Mouse (Mus musculus) liver, embryonic 16.5 days (tissue): ENCODE data around the gene Tmem52. TPM values are rescaled to one million over a fixed set of nuclear protein-coding genes. Genes with fewer than 3 reads are reported as not detected.

Experiments used
- ATAC-seq: fragments of 200-750 bp; cut with Nextera tagmentation; 2 replicates; pipeline ENCODE4 v1.8.0; 2017; ENCODE audit warnings: low read depth, mild to moderate bottlenecking, moderate number of reproducible peaks, moderate library complexity
- H3K27ac ChIP-seq: fragments of 300-500 bp; sonication (generic); 2 replicates; pipeline ENCODE4 v1.5.1; 2014; ENCODE audit warnings: mild to moderate bottlenecking, low read length
- H3K27me3 ChIP-seq: fragments of 300-500 bp; sonication (generic); 2 replicates; pipeline ENCODE4 v1.6.1; 2014; ENCODE audit warnings: low read depth, low read length, mixed read lengths; ENCODE audit not compliant: control insufficient read depth, insufficient read depth
- H3K36me3 ChIP-seq: fragments of 300-500 bp; sonication (generic); 2 replicates; pipeline ENCODE4 v1.6.1; 2014; ENCODE audit warnings: mild to moderate bottlenecking; ENCODE audit not compliant: control insufficient read depth, insufficient read depth
- H3K4me1 ChIP-seq: fragments of 300-500 bp; sonication (generic); 2 replicates; pipeline ENCODE4 v1.6.1; 2014; ENCODE audit warnings: low read depth, low read length, mixed read lengths; ENCODE audit not compliant: control insufficient read depth
- H3K4me2 ChIP-seq: fragments of 300-500 bp; sonication (generic); 2 replicates; pipeline ENCODE4 v1.6.1; 2014; ENCODE audit warnings: low read depth, low read length, mixed read lengths
- H3K4me3 ChIP-seq: fragments of 300-500 bp; sonication (generic); 2 replicates; pipeline ENCODE4 v1.5.1; 2014; ENCODE audit warnings: low read depth, mild to moderate bottlenecking, low read length
- H3K9ac ChIP-seq: fragments of 300-500 bp; sonication (generic); 2 replicates; pipeline ENCODE4 v1.6.1; 2014; ENCODE audit warnings: low read depth, low read length
- H3K9me3 ChIP-seq: fragments of 300-500 bp; sonication (generic); replicated peaks from 2 replicates; pipeline ENCODE4 v1.6.1; 2016; ENCODE audit warnings: low read length; ENCODE audit not compliant: control insufficient read depth
- WGBS: fragments of 180-500 bp; shearing (Covaris S2); extraction: QIAGEN DNeasy Blood & Tissue Kit; methylation state at CpG from one replicate; pipeline ENCODE4 v1.1.7; 2014; ENCODE audit not compliant: insufficient replicate concordance; 5-methylcytosine and 5-hydroxymethylcytosine counted together
- polyA plus RNA-seq: library from polyadenylated mRNA; unstranded; fragments of >200 nt; fragmentation: Nextera tagmentation; extraction: Ambion mirVana; gene quantifications from 2 replicates; pipeline ENCODE4 v1.2.1, GENCODE M21; 2015

Gene Tmem52
- polyA plus RNA-seq, 1 experiment from 2014 or later = 0.64 TPM

GRCm38 (mm10) chr4:155514810-155515209 is 45.9 kb downstream of the Tmem52 start:
- no peak for ATAC-seq
- Histone ChIP-seq H3K27ac (no peak overlapping the region), H3K9ac (no peak overlapping the region), H3K27me3 (no peaks in the 10 kb centered on the region), H3K9me3 (no peaks in the 10 kb centered on the region), H3K4me1 (no peaks in the 10 kb centered on the region; the same call in 1 of the 2 replicates), H3K4me2 (no peak overlapping the region), H3K4me3 (no peak overlapping the region), H3K36me3 (no peaks in the 10 kb centered on the region)
- 84% methylated on average over 2 of the region's 2 CpGs for WGBS

- no peaks in the 10 kb centered on the region; the same call in 1 of the 2 replicates for H3K4me1 ChIP-seq
- no peaks in the 10 kb centered on the region for H3K27me3 ChIP-seq
- ATAC-seq = no peak
- no peaks in the 10 kb centered on the region for H3K36me3 ChIP-seq
- H3K4me2 ChIP-seq = no peak overlapping the region
- no peak overlapping the region for H3K27ac ChIP-seq
- no peak overlapping the region for H3K9ac ChIP-seq
- no peak overlapping the region for H3K4me3 ChIP-seq
- H3K9me3 ChIP-seq = no peaks in the 10 kb centered on the region
- 81% methylated on average over 7 of the region's 7 CpGs for WGBS
Measured at GRCm38 (mm10) chr4:155517948-155518517, 49.1 kb downstream of the Tmem52 start.

Other genes with a start within 250 kb of the Tmem52 start
- 2.4 and 2.5 TPM in 2 replicates for gene Ski, start 246.5 kb upstream of the Tmem52 start, polyA plus RNA-seq
- 17.1 and 18.6 TPM in 2 replicates for gene Faap20, start 219.3 kb upstream of the Tmem52 start, polyA plus RNA-seq
- gene Prkcz, start 107.8 kb upstream of the Tmem52 start, polyA plus RNA-seq = 2.5 and 2.7 TPM in 2 replicates
- 0.09 TPM in 1 of 2 replicates, not detected in the other for gene Gabrd, start 71.0 kb upstream of the Tmem52 start, polyA plus RNA-seq
- 0.11 and 0.12 TPM in 2 replicates for gene Cfap74, start 59.9 kb upstream of the Tmem52 start, polyA plus RNA-seq
- gene Gnb1, start 22.2 kb downstream of the Tmem52 start, polyA plus RNA-seq = 77.3 and 85.9 TPM in 2 replicates
- gene Nadk, start 93.3 kb downstream of the Tmem52 start, polyA plus RNA-seq = 42.9 and 45.3 TPM in 2 replicates
- gene Slc35e2, start 132.3 kb downstream of the Tmem52 start, polyA plus RNA-seq = 5.6 and 6.4 TPM in 2 replicates
- gene Cdk11b, start 155.7 kb downstream of the Tmem52 start, polyA plus RNA-seq = 19.4 and 20.3 TPM in 2 replicates
- not detected in 2 replicates for gene Gm10563, start 176.3 kb downstream of the Tmem52 start, polyA plus RNA-seq
- gene Mmp23, start 184.3 kb downstream of the Tmem52 start, polyA plus RNA-seq = 4.1 and 4.9 TPM in 2 replicates
- 4.4 and 6.3 TPM in 2 replicates for gene Mib2, start 200.1 kb downstream of the Tmem52 start, polyA plus RNA-seq
- 0.04 and 0.08 TPM in 2 replicates for gene Fndc10, start 225.2 kb downstream of the Tmem52 start, polyA plus RNA-seq
- gene Ssu72, start 235.7 kb downstream of the Tmem52 start, polyA plus RNA-seq = 44.5 and 48.3 TPM in 2 replicates